Mouse (Mus musculus) C2C12 (cell line): ENCODE results near the gene Retnlb. TPM values are rescaled to one million over a fixed set of nuclear protein-coding genes. Genes with fewer than 3 reads are reported as not detected.
"Not testable (repeated sequence)": the region's sequence is repeated elsewhere in the genome, so short reads cannot be mapped to it uniquely, and the experiment has no call there.

ENCODE experiments used
- H3K27me3 ChIP-seq: one replicate; pipeline ENCODE4 v1.6.1; 2011; ENCODE audit not compliant: control insufficient read depth, insufficient read depth, insufficient read length
- H3K36me3 ChIP-seq: one replicate; pipeline ENCODE4 v1.6.1; 2011; ENCODE audit not compliant: control insufficient read depth, insufficient read depth
- H3K4me3 ChIP-seq: one replicate; pipeline ENCODE4 v1.5.1; 2011; ENCODE audit warnings: mild to moderate bottlenecking, control low read depth; ENCODE audit not compliant: poor library complexity, insufficient read depth, severe bottlenecking
- H3K79me2 ChIP-seq: one replicate; pipeline ENCODE4 v1.6.1; 2011; ENCODE audit not compliant: control insufficient read depth, insufficient read depth
- H3K79me3 ChIP-seq: one replicate; pipeline ENCODE4 v1.6.1; 2011; ENCODE audit warnings: low read depth, control low read depth
- H3ac ChIP-seq: one replicate; pipeline ENCODE3; 2011; ENCODE audit warnings: low read depth; ENCODE audit not compliant: control insufficient read depth, insufficient read length
- CEBPB ChIP-seq: IDR thresholded peaks from one replicate; pipeline ENCODE4 v1.6.1; 2011; ENCODE audit warnings: low read depth, mild to moderate bottlenecking, control low read depth, moderate library complexity
- CTCF ChIP-seq: IDR thresholded peaks from one replicate; pipeline ENCODE4 v1.5.1; 2011; ENCODE audit not compliant: control insufficient read depth, insufficient read depth, insufficient read length
- FOSL1 ChIP-seq: IDR thresholded peaks from one replicate; pipeline ENCODE4 v1.8.0; 2011; ENCODE audit warnings: mild to moderate bottlenecking, low read length; ENCODE audit not compliant: poor library complexity, insufficient read depth, severe bottlenecking
- MAX ChIP-seq: IDR thresholded peaks from one replicate; pipeline ENCODE4 v1.6.1; 2011; ENCODE audit warnings: mild to moderate bottlenecking, control low read depth
- MYOD1 ChIP-seq: IDR thresholded peaks from one replicate; pipeline ENCODE4 v1.6.1; 2011; ENCODE audit warnings: low read depth; ENCODE audit not compliant: control insufficient read depth, insufficient read length
- MYOG ChIP-seq: IDR thresholded peaks from one replicate; pipeline ENCODE4 v1.6.1; 2011; ENCODE audit not compliant: control insufficient read depth, insufficient read length; ENCODE audit errors: extremely low read depth
- USF1 ChIP-seq: IDR thresholded peaks from one replicate; pipeline ENCODE4 v1.6.1; 2011; ENCODE audit warnings: low read depth, mild to moderate bottlenecking, control low read depth, moderate library complexity
- polyA plus RNA-seq: library from polyadenylated mRNA; unstranded; fragments of >200 nt; fragmentation: generic; extraction: Trizol; gene quantifications from one replicate; pipeline ENCODE4 v1.2.1, GENCODE M21; 2012; ENCODE audit warnings: missing spikeins

The Retnlb gene
- polyA plus RNA-seq, 1 experiment: not detected

DNA sequence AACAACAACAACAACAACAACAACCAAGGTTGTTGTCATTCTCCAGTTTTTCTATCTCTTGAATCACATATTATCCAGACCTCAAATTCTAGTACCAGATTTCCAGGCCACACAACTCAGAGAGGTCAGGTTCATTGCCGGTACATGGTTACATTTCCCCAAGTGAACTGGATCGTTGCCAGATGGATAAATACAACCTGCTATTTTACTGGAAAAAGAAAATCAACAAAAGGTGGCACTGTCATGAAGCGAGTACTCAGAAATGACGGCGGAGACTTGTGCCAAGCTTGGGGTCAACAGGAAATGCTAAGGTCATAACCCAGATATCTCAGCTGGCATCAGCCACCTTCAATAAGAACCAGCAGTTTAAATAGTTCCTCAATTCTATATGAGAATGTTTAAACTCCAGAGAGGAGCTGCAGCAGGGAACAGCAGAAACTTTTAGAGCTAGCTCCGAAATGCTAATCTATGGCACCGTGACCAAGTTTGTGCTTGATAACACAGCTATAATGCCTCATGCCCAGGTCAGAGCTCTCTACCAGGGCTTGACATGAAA lies 4.7 kb upstream of the Retnlb start:
- no peak for TF ChIP-seq USF1
- TF ChIP-seq FOSL1: no peak
- TF ChIP-seq MAX: no peak
- no peak for TF ChIP-seq CTCF
- Histone ChIP-seq H3K27me3 (no peaks in the 10 kb centered on the region), H3K36me3 (no peaks in the 10 kb centered on the region), H3K79me2 (no peaks in the 10 kb centered on the region), H3ac (no peak overlapping the region), H3K79me3 (no peaks in the 10 kb centered on the region), H3K4me3 (no peak overlapping the region)

DNA sequence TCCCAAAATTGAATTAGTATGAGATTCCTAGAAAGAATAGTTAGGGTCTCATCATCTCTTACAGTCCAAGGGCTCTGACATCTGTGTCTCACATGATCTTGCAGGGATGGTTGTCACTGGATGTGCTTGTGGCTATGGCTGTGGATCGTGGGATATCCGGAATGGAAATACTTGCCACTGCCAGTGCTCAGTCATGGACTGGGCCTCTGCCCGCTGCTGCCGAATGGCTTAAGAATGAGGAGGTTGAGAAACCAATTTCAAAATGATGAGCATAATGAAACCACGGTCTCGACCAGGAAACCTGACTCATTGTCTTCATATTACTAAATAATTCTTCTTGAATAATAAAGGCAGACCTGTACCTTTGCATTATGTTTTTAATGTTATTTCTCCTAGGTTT lies 1.9 kb downstream of the Retnlb start:
- Histone ChIP-seq H3K36me3 (no peaks in the 10 kb centered on the region), H3K79me3 (no peaks in the 10 kb centered on the region), H3K27me3 (no peaks in the 10 kb centered on the region), H3K4me3 (no peak overlapping the region), H3K79me2 (no peaks in the 10 kb centered on the region), H3ac (no peak overlapping the region)
- no peak for TF ChIP-seq MYOG
- no peak for TF ChIP-seq MAX
- TF ChIP-seq CEBPB: no peak

DNA sequence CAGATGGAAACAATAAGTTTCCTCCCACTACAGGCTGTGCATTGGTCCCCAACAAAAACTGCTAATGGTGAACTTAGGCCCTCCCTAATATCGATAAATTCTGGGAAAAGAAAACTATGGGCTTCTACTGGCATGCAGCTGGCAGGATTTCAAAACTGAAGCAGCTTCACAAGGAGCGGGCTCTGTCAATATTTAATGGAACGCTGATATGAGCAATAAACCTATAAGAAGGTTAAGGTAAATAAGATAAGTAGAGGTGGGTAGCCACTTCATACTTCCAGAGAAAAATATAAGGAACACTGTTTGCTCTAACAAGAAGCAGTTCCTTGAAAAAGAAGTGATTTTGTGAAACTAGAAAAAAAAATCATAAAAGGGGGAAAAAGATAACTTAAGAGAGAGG lies 9.8 kb downstream of the Retnlb start:
- Histone ChIP-seq H3K27me3 (no peaks in the 10 kb centered on the region), H3ac (no peak overlapping the region), H3K36me3 (no peaks in the 10 kb centered on the region), H3K79me3 (no peaks in the 10 kb centered on the region), H3K79me2 (no peaks in the 10 kb centered on the region), H3K4me3 (no peak overlapping the region)
- TF ChIP-seq CEBPB: no peak
- no peak for TF ChIP-seq USF1
- no peak for TF ChIP-seq MYOD1
- TF ChIP-seq CTCF: no peak
- no peak for TF ChIP-seq MYOG
- TF ChIP-seq MAX: no peak
- TF ChIP-seq FOSL1: no peak

DNA sequence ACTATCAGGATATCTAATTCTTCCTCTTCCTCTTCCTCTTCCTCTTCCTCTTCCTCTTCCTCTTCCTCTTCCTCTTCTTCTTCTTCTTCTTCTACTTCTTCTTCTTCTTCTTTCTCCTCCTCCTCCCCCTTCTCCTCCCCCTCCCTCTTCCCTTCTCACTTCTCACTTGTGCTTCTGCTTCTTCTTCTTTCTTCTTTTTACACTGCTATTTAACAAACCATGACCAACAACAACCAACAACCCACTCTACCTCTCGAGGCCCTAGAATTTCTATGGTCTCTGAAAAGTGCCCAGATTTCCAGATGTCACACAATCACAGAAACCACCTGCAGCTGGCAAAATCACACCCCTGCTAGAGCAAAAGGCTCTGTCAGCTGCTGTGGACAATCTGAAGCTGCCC lies 11.0 kb downstream of the Retnlb start:
- Histone ChIP-seq H3ac (no peak overlapping the region), H3K79me3 (no peaks in the 10 kb centered on the region), H3K27me3 (no peaks in the 10 kb centered on the region), H3K36me3 (no peaks in the 10 kb centered on the region), H3K79me2 (no peaks in the 10 kb centered on the region), H3K4me3 (no peak overlapping the region)
- TF ChIP-seq USF1: no peak
- no peak for TF ChIP-seq CTCF
- no peak for TF ChIP-seq MAX
- TF ChIP-seq FOSL1: no peak
- TF ChIP-seq MYOG: no peak
- TF ChIP-seq MYOD1: no peak
- TF ChIP-seq CEBPB: no peak

DNA sequence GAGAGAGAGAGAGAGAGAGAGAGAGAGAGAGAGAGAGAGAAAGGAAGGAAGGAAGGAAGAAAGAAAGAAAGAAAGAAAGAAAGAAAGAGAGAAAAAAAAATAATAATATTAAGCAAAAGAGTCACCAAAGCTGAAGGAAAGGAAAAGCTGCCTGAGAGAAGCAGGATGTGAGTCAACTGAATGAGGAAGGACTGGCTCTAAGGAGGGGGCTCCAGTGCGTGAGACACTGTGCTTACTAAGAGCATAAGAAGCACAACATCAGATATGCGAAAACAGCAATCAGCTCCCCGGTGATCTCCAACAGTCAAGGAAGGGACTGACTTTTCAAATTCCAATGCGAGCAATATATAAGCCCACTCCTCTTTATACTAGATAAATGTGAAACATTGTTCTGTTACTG lies 12.4 kb downstream of the Retnlb start:
- Histone ChIP-seq H3K4me3 (no peak overlapping the region), H3K27me3 (no peaks in the 10 kb centered on the region), H3K36me3 (no peaks in the 10 kb centered on the region), H3ac (no peak overlapping the region), H3K79me2 (no peaks in the 10 kb centered on the region), H3K79me3 (no peaks in the 10 kb centered on the region)
- TF ChIP-seq FOSL1 (no peak), USF1 (no peak), MYOG (no peak), MAX (no peak), CTCF (no peak), CEBPB (no peak), MYOD1 (no peak)

DNA sequence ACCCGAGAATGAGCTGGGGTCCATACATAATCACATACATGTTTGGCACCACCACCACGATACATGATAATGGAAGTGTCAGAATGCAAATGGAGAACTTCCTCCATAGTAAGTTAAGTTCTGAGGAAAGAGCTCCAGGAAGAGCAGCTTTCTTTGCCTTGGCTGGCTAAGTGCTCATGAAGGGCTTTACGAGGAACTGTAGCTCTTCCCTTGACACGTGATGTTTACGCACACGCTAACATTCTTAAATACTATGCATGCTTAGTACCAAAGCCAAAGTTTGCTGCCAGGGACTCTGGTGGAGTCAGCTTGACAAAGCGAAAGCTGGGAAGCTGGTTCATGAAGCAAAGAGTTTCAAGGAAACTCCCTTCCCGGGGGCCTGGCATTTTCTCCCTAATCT lies 15.4 kb downstream of the Retnlb start:
- no peaks in the 10 kb centered on the region for H3K36me3 ChIP-seq
- H3K27me3 ChIP-seq: no peaks in the 10 kb centered on the region
- H3ac ChIP-seq: no peak overlapping the region
- H3K79me3 ChIP-seq: no peaks in the 10 kb centered on the region
- no peaks in the 10 kb centered on the region for H3K79me2 ChIP-seq
- no peak for TF ChIP-seq FOSL1
- TF ChIP-seq MYOD1: no peak
- TF ChIP-seq MYOG: no peak
- TF ChIP-seq CEBPB: no peak
- no peak for TF ChIP-seq MAX
- TF ChIP-seq USF1: no peak
- TF ChIP-seq CTCF: no peak
- H3K4me3 ChIP-seq: no peak overlapping the region

DNA sequence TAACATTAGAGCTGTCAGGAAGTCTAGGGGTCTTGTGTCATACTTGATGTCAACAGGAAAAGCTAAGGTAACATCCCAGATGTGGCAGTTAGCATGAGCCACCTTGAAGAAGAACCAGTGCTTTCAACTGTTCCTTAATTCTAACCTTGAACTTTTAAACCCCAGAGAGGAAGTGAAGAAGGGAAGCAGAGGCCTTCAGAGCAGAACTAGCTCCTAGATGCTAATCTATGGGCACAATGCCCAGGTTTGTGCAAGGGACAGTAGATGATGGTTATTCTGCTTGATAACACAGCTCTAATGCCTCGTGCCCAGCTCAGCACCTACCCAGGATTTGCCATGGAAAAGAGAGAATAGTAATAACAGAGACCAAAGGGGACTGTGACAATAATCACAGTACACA lies 17.0 kb downstream of the Retnlb start:
- H3ac ChIP-seq, H3K27me3 ChIP-seq, H3K79me3 ChIP-seq, H3K79me2 ChIP-seq, H3K4me3 ChIP-seq, H3K36me3 ChIP-seq: not testable (repeated sequence)
